In the genomic region with DNA sequence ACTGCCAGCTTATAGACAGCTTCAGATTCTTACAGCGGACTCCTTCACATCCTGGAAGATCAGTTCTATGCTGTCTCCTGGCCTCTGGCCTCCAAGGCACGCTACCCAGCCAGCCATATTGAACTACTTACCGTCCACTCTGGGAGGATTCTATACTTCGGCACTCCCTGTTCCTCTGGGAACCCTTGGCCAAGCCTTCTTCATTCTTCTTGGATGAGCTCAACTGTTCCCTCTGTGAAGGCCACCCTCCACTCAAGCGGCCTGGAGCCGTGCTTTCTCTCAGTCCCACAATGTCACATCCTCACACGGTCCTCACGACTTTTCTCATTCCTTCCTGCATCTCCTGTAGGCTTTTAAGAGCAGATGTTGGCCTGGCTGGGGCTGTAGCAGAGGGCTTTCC, we compare ENCODE assay signal across 23 mouse cellular contexts.
DNase-seq lines count a peak whose midpoint lies in the region; ATAC-seq and TF ChIP-seq lines count a peak whose summit lies in the region.
"Had no signal": no experiment of that assay in that cellular context is flagged by ENCODE, and none has a peak within 500 bp of the region (broad histone marks: within the 10 kb centered on the region; RNA-seq: fewer than 3 reads in every experiment).

No protein-coding gene starts in this region.

- intact Hi-C loops in gastrocnemius, adult 2 months (cut with DNase I): no loop called here

- no peaks in the 10 kb centered on the region for H3K9me3 ChIP-seq in heart, postnatal 0 days (replicated peaks; ENCODE audit: control insufficient read depth, low read length)
- H3K9me3 ChIP-seq in heart, embryonic 11.5 days (replicated peaks; ENCODE audit: control insufficient read depth, low read length): no peaks in the 10 kb centered on the region
- H3K9me3 ChIP-seq in midbrain, embryonic 10.5 days (replicated peaks): no peaks in the 10 kb centered on the region
- H3K9me3 ChIP-seq in midbrain, postnatal 0 days (ENCODE audit: low read length): no peaks in the 10 kb centered on the region
- H3K9me3 ChIP-seq in hindbrain, embryonic 12.5 days (replicated peaks): no peaks in the 10 kb centered on the region
- H3K9me3 ChIP-seq: embryonic facial prominence, embryonic 13.5 days; embryonic facial prominence, embryonic 15.5 days; forebrain, embryonic 10.5 days; forebrain, embryonic 12.5 days had no signal

- 58% methylated on average over 8 of the region's 8 CpGs for WGBS in heart, postnatal 0 days
- 68% methylated on average over 8 of the region's 8 CpGs for WGBS in heart, embryonic 11.5 days (ENCODE audit: insufficient replicate concordance)
- WGBS in midbrain, embryonic 10.5 days: 85% methylated on average over 8 of the region's 8 CpGs
- WGBS in midbrain, postnatal 0 days: 94% methylated on average over 8 of the region's 8 CpGs
- WGBS in hindbrain, embryonic 12.5 days: 79% methylated on average over 8 of the region's 8 CpGs

- H3K4me2 ChIP-seq in heart, postnatal 0 days (ENCODE audit: low read depth, low read length): no peak overlapping the region
- no peak overlapping the region for H3K4me2 ChIP-seq in heart, embryonic 11.5 days
- H3K4me2 ChIP-seq in midbrain, postnatal 0 days (ENCODE audit: low read depth, low read length, poor library complexity, severe bottlenecking): no peak overlapping the region
- no peak overlapping the region for H3K4me2 ChIP-seq in hindbrain, embryonic 12.5 days (replicated peaks)
- H3K4me2 ChIP-seq: embryonic facial prominence, embryonic 13.5 days; embryonic facial prominence, embryonic 15.5 days; forebrain, embryonic 12.5 days had no signal

- no peaks in the 10 kb centered on the region for H3K36me3 ChIP-seq in heart, postnatal 0 days (replicated peaks; ENCODE audit: control insufficient read depth, insufficient read depth, low read length)
- no peaks in the 10 kb centered on the region for H3K36me3 ChIP-seq in heart, embryonic 11.5 days (ENCODE audit: control insufficient read depth, insufficient read depth, low read length)
- no peaks in the 10 kb centered on the region for H3K36me3 ChIP-seq in midbrain, embryonic 10.5 days
- H3K36me3 ChIP-seq in midbrain, postnatal 0 days (ENCODE audit: insufficient read depth, low read length): no peaks in the 10 kb centered on the region
- no peaks in the 10 kb centered on the region for H3K36me3 ChIP-seq in hindbrain, embryonic 12.5 days
- H3K36me3 ChIP-seq: embryonic facial prominence, embryonic 13.5 days; embryonic facial prominence, embryonic 15.5 days; forebrain, embryonic 10.5 days; forebrain, embryonic 12.5 days had no signal

- H3K4me1 ChIP-seq in heart, postnatal 0 days (ENCODE audit: control insufficient read depth, insufficient read depth): peaks cover 5% of the 10 kb centered on the region
- peaks cover 23% of the 10 kb centered on the region for H3K4me1 ChIP-seq in heart, embryonic 11.5 days (ENCODE audit: control insufficient read depth, insufficient read depth, low read length)
- peaks cover 52% of the 10 kb centered on the region for H3K4me1 ChIP-seq in midbrain, embryonic 10.5 days
- no peaks in the 10 kb centered on the region for H3K4me1 ChIP-seq in midbrain, postnatal 0 days (ENCODE audit: insufficient read depth, low read length)
- peaks cover 33% of the 10 kb centered on the region for H3K4me1 ChIP-seq in hindbrain, embryonic 12.5 days

- no peak for TF ChIP-seq EP300 in heart, postnatal 0 days (IDR thresholded peaks at IDR 0.05; ENCODE audit: low read depth)

- no peak for DNase-seq in gastrocnemius, adult 2 months
- no peak for DNase-seq in gastrocnemius, postnatal 10 days
- DNase-seq in heart, postnatal 0 days (ENCODE audit: low spot score): no peak
- DNase-seq in midbrain, embryonic 10.5 days (ENCODE audit: low spot score): no peak
- no peak for DNase-seq in midbrain, postnatal 0 days (ENCODE audit: low spot score)
- DNase-seq: adrenal gland, adult 2 months; adrenal gland, postnatal 10 days; adrenal gland, postnatal 25 days; cerebellum, adult 11 months; cerebellum, adult 18-20 months; cerebellum, adult 8-10 months; cerebellum, adult 9-11 months; cerebellum, postnatal 14 days; cerebellum, postnatal 36 days; embryo, embryonic 11 days had no signal

- 0 out of 2 replicates have a peak overlapping the region, but pooled peaks have one; percentile 13 for H3K27ac ChIP-seq in gastrocnemius, adult 2 months
- H3K27ac ChIP-seq in heart, postnatal 0 days (ENCODE audit: low read depth): no peak overlapping the region
- H3K27ac ChIP-seq in heart, embryonic 11.5 days (ENCODE audit: low read depth, low read length): no peak overlapping the region
- H3K27ac ChIP-seq in midbrain, embryonic 10.5 days (replicated peaks): 0 out of 2 replicates have a peak overlapping the region, but pooled peaks have one; percentile 50
- H3K27ac ChIP-seq in midbrain, postnatal 0 days (ENCODE audit: low read depth, low read length): no peak overlapping the region
- no peak overlapping the region for H3K27ac ChIP-seq in hindbrain, embryonic 12.5 days
- H3K27ac ChIP-seq: embryonic facial prominence, embryonic 13.5 days; embryonic facial prominence, embryonic 15.5 days; forebrain, embryonic 10.5 days; forebrain, embryonic 12.5 days had no signal

- H3K27me3 ChIP-seq in heart, postnatal 0 days (ENCODE audit: control insufficient read depth, insufficient read depth, low read length): no peaks in the 10 kb centered on the region
- no peaks in the 10 kb centered on the region for H3K27me3 ChIP-seq in heart, embryonic 11.5 days (ENCODE audit: control insufficient read depth, insufficient read depth, low read length)
- no peaks in the 10 kb centered on the region; the same call in 1 of the 2 replicates for H3K27me3 ChIP-seq in midbrain, embryonic 10.5 days (ENCODE audit: low read depth, poor library complexity, severe bottlenecking)
- H3K27me3 ChIP-seq in midbrain, postnatal 0 days (ENCODE audit: insufficient read depth, low read length): no peaks in the 10 kb centered on the region
- no peaks in the 10 kb centered on the region for H3K27me3 ChIP-seq in hindbrain, embryonic 12.5 days
- H3K27me3 ChIP-seq: embryonic facial prominence, embryonic 13.5 days; embryonic facial prominence, embryonic 15.5 days; forebrain, embryonic 12.5 days had no signal

- H3K4me3 ChIP-seq in gastrocnemius, adult 2 months: no peak overlapping the region
- no peak overlapping the region for H3K4me3 ChIP-seq in heart, postnatal 0 days (ENCODE audit: low read depth, low read length)
- no peak overlapping the region for H3K4me3 ChIP-seq in heart, embryonic 11.5 days (ENCODE audit: low read depth, low read length)
- H3K4me3 ChIP-seq in midbrain, embryonic 10.5 days: no peak overlapping the region
- no peak overlapping the region for H3K4me3 ChIP-seq in midbrain, postnatal 0 days (ENCODE audit: low read depth, low read length)
- no peak overlapping the region for H3K4me3 ChIP-seq in hindbrain, embryonic 12.5 days
- H3K4me3 ChIP-seq: embryonic facial prominence, embryonic 13.5 days; embryonic facial prominence, embryonic 15.5 days; erythroblast, embryonic 14.5 days; forebrain, embryonic 10.5 days; forebrain, embryonic 12.5 days had no signal

- peak; percentile 7; the same call in 1 of the 2 replicates for ATAC-seq in heart, postnatal 0 days (ENCODE audit: insufficient read depth, low read depth)
- no peak for ATAC-seq in heart, embryonic 11.5 days (replicated peaks; ENCODE audit: insufficient number of reproducible peaks, low FRiP score, low TSS enrichment)
- ATAC-seq in midbrain, postnatal 0 days (ENCODE audit: low FRiP score): no peak
- no peak for ATAC-seq in hindbrain, embryonic 12.5 days (ENCODE audit: low FRiP score)
- ATAC-seq: forebrain, embryonic 14.5 days had no signal

- H3K9ac ChIP-seq in heart, postnatal 0 days (replicated peaks; ENCODE audit: low read depth, low read length): no peak overlapping the region
- no peak overlapping the region for H3K9ac ChIP-seq in heart, embryonic 11.5 days (ENCODE audit: low read depth, low read length)
- no peak overlapping the region for H3K9ac ChIP-seq in midbrain, postnatal 0 days (replicated peaks; ENCODE audit: low read length, poor library complexity, severe bottlenecking)
- no peak overlapping the region for H3K9ac ChIP-seq in hindbrain, embryonic 12.5 days
- H3K9ac ChIP-seq: embryonic facial prominence, embryonic 13.5 days; embryonic facial prominence, embryonic 15.5 days; forebrain, embryonic 12.5 days had no signal

- TF ChIP-seq CTCF in gastrocnemius, adult 2 months (IDR thresholded peaks at IDR 0.05): no peak
- no peak for TF ChIP-seq CTCF in heart, postnatal 0 days (IDR thresholded peaks at IDR 0.05; ENCODE audit: low read depth)
- no peak for TF ChIP-seq CTCF in midbrain, postnatal 0 days (IDR thresholded peaks at IDR 0.05)

Comparison
In these comparisons a context has a peak if more than half of its experiments do, and no peak if none do; other contexts are left out.
1. H3K27ac ChIP-seq: peak in gastrocnemius, adult 2 months (single experiment) and midbrain, embryonic 10.5 days (single experiment); none in heart, postnatal 0 days (single experiment), heart, embryonic 11.5 days (single experiment), midbrain, postnatal 0 days (single experiment) and hindbrain, embryonic 12.5 days (single experiment).